Comparison of ENCODE assay signal across 17 mouse cellular contexts in the genomic region with DNA sequence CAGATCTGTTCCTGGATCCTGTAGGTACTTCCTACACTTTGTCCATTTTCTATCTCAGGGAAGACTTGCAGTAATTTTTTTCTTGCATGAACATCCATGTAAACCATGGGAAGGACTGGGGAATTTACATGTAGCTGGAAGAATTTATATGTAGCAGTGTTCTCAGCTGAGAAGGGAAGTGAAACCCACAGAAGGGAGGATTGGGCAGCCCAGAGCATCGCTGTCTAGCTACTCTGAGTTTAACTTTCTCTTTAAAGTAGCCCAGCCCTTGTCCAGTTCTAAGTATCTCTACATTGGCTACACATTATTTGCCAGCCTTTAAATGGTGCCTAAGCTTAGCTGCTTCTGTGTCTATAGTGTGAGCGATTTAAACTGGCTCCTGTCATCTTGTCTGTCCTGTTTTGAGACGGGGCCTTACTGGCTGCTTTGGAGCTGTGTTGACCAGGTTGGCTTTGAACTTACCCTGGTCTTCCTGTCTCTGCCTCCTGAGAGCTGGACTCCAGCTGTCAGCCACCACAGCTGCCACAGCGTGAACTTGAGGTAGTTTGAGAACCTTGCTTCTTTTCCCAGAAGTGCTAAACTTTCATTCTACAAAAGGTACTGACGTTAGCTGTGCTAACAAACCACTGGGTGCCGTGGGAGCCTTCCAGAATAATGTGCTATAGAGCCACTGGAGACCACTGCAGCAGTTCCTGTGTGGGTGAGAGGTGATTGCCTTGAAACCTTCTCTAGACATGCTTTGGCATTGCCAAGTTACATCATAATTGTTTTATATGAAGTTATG. TPM values are rescaled to one million over a fixed set of nuclear protein-coding genes. Genes with fewer than 3 reads are reported as not detected.
DNase-seq lines count a peak whose midpoint lies in the region; ATAC-seq lines count a peak whose summit lies in the region.
"Had no signal": no experiment of that assay in that cellular context is flagged by ENCODE, and none has a peak within 500 bp of the region (broad histone marks: within the 10 kb centered on the region; RNA-seq: fewer than 3 reads in every experiment).

No protein-coding gene starts in this region.

- 61% methylated on average over 6 of the region's 6 CpGs for WGBS in liver, embryonic 15.5 days (ENCODE audit: insufficient replicate concordance)
- 87% methylated on average over 6 of the region's 6 CpGs for WGBS in liver, embryonic 11.5 days
- 88% methylated on average over 6 of the region's 6 CpGs for WGBS in hindbrain, embryonic 10.5 days
- whole genome bisulfite sequencing in hindbrain, embryonic 13.5 days: 88% methylated on average over 6 of the region's 6 CpGs

- H3K9me3 ChIP-seq in liver, embryonic 15.5 days (replicated peaks): no peaks in the 10 kb centered on the region
- H3K9me3 ChIP-seq in liver, embryonic 11.5 days (ENCODE audit: control insufficient read depth, low read length): no peaks in the 10 kb centered on the region
- no peaks in the 10 kb centered on the region for H3K9me3 ChIP-seq in hindbrain, embryonic 10.5 days
- H3K9me3 ChIP-seq in hindbrain, embryonic 13.5 days: no peaks in the 10 kb centered on the region
- H3K9me3 ChIP-seq: embryonic facial prominence, embryonic 12.5 days; G1E; limb, embryonic 15.5 days had no signal

- H3K27ac ChIP-seq in liver, embryonic 15.5 days (replicated peaks): 0 out of 2 replicates have a peak overlapping the region, but pooled peaks have one; percentile 0
- H3K27ac ChIP-seq in liver, embryonic 11.5 days (ENCODE audit: low read depth, low read length): no peak overlapping the region
- H3K27ac ChIP-seq in brown adipose tissue, adult 24 weeks (replicated peaks; ENCODE audit: low read depth, low read length): 0 out of 2 replicates have a peak overlapping the region, but pooled peaks have one; percentile 25
- H3K27ac ChIP-seq in hindbrain, embryonic 10.5 days: no peak overlapping the region
- no peak overlapping the region for H3K27ac ChIP-seq in hindbrain, embryonic 13.5 days
- H3K27ac ChIP-seq: embryonic facial prominence, embryonic 12.5 days; limb, embryonic 15.5 days had no signal

- H3K4me2 ChIP-seq in liver, embryonic 15.5 days: no peak overlapping the region
- H3K4me2 ChIP-seq in liver, embryonic 11.5 days: no peak overlapping the region
- no peak overlapping the region for H3K4me2 ChIP-seq in hindbrain, embryonic 13.5 days
- H3K4me2 ChIP-seq: embryonic facial prominence, embryonic 12.5 days; limb, embryonic 15.5 days had no signal

- H3K4me3 ChIP-seq in liver, embryonic 15.5 days (replicated peaks): no peak overlapping the region
- H3K4me3 ChIP-seq in liver, embryonic 11.5 days (ENCODE audit: low read depth, low read length): no peak overlapping the region
- H3K4me3 ChIP-seq in brown adipose tissue, adult 24 weeks (ENCODE audit: insufficient read depth, low read depth, low read length): no peak overlapping the region
- H3K4me3 ChIP-seq in hindbrain, embryonic 10.5 days: no peak overlapping the region
- no peak overlapping the region for H3K4me3 ChIP-seq in hindbrain, embryonic 13.5 days
- H3K4me3 ChIP-seq: embryonic facial prominence, embryonic 12.5 days; limb, embryonic 15.5 days had no signal

- peaks cover 12% of the 10 kb centered on the region; the same call in 1 of the 2 replicates for H3K36me3 ChIP-seq in liver, embryonic 15.5 days (replicated peaks)
- H3K36me3 ChIP-seq in liver, embryonic 11.5 days (ENCODE audit: control insufficient read depth, insufficient read depth, low read length): 0 out of 2 replicates have a peak, but pooled peaks cover 3% of the 10 kb centered on the region
- peaks cover 38% of the 10 kb centered on the region for H3K36me3 ChIP-seq in hindbrain, embryonic 10.5 days
- H3K36me3 ChIP-seq in hindbrain, embryonic 13.5 days: peaks cover 42% of the 10 kb centered on the region

- H3K4me1 ChIP-seq in liver, embryonic 15.5 days (replicated peaks): peaks cover 5% of the 10 kb centered on the region; the same call in 1 of the 2 replicates
- H3K4me1 ChIP-seq in liver, embryonic 11.5 days (replicated peaks; ENCODE audit: control insufficient read depth, insufficient read depth, low read length): 0 out of 2 replicates have a peak, but pooled peaks cover 3% of the 10 kb centered on the region
- no peaks in the 10 kb centered on the region; the same call in 1 of the 2 replicates for H3K4me1 ChIP-seq in brown adipose tissue, adult 24 weeks (ENCODE audit: control insufficient read depth, insufficient read depth, insufficient read length, low read length)
- no peaks in the 10 kb centered on the region; the same call in 1 of the 2 replicates for H3K4me1 ChIP-seq in hindbrain, embryonic 10.5 days (replicated peaks)
- H3K4me1 ChIP-seq in hindbrain, embryonic 13.5 days (replicated peaks): peaks cover 9% of the 10 kb centered on the region; the same call in 1 of the 2 replicates

- DNase-seq in liver, embryonic 11.5 days (ENCODE audit: low spot score): no peak
- DNase-seq in B cell, adult 2 months: peak; percentile 71 to 76
- no peak for DNase-seq in embryo, embryonic 10 days (ENCODE audit: low spot score)
- no peak for DNase-seq in hindbrain, embryonic 10.5 days (ENCODE audit: low spot score)
- DNase-seq: adrenal gland, postnatal 10 days; cerebellum, postnatal 14 days; gastrocnemius, postnatal 14 days; heart, postnatal 14 days; kidney, postnatal 10 days had no signal

- ATAC-seq in liver, embryonic 15.5 days (ENCODE audit: insufficient read depth): no peak
- ATAC-seq in liver, embryonic 11.5 days (replicated peaks; ENCODE audit: low FRiP score): no peak
- peak; percentile 59 for ATAC-seq in monocyte, adult 5-6 weeks (replicated peaks; ENCODE audit: insufficient number of reproducible peaks, low FRiP score, low TSS enrichment, poor library complexity, severe bottlenecking)
- no peak for ATAC-seq in hindbrain, embryonic 13.5 days (ENCODE audit: low FRiP score)
- ATAC-seq: intestine, embryonic 16.5 days had no signal

- H3K9ac ChIP-seq in liver, embryonic 15.5 days: no peak overlapping the region
- H3K9ac ChIP-seq in liver, embryonic 11.5 days (ENCODE audit: low read depth, low read length): no peak overlapping the region
- H3K9ac ChIP-seq in hindbrain, embryonic 13.5 days: no peak overlapping the region
- H3K9ac ChIP-seq: embryonic facial prominence, embryonic 12.5 days; limb, embryonic 15.5 days had no signal

- H3K27me3 ChIP-seq in liver, embryonic 15.5 days: no peaks in the 10 kb centered on the region
- no peaks in the 10 kb centered on the region for H3K27me3 ChIP-seq in liver, embryonic 11.5 days (replicated peaks; ENCODE audit: control insufficient read depth, insufficient read depth, low read length)
- H3K27me3 ChIP-seq in hindbrain, embryonic 10.5 days (ENCODE audit: insufficient read depth, poor library complexity, severe bottlenecking): no peaks in the 10 kb centered on the region
- H3K27me3 ChIP-seq in hindbrain, embryonic 13.5 days: no peaks in the 10 kb centered on the region
- H3K27me3 ChIP-seq: embryonic facial prominence, embryonic 12.5 days; limb, embryonic 15.5 days had no signal

RNA-seq across cellular contexts. Expression of gene Gpr18, which starts 0.9 kb away (rescaled TPM):
- polyA plus RNA-seq in liver, embryonic 15.5 days (2015; fragmentation: Nextera tagmentation; extraction: Ambion mirVana): 0.13 TPM in 1 of 2 replicates, not detected in the other
- not detected in 2 replicates for polyA plus RNA-seq in liver, embryonic 11.5 days (2014; fragmentation: Nextera tagmentation; extraction: Ambion mirVana)
- polyA plus RNA-seq in brown adipose tissue, adult 24 weeks (2012; ENCODE audit: insufficient read depth, insufficient read length, missing spikeins): not detected in 2 replicates
- 31.4 to 45.9 TPM (median 34.6 TPM) in 3 replicates for total RNA-seq in monocyte, adult 5-6 weeks (2017)
- 0.20 and 0.21 TPM in 2 replicates for polyA plus RNA-seq in hindbrain, embryonic 10.5 days (2016; fragmentation: Nextera tagmentation; extraction: Ambion mirVana)
- polyA plus RNA-seq in hindbrain, embryonic 13.5 days (2015; fragmentation: Nextera tagmentation; extraction: Ambion mirVana): 0.21 and 0.36 TPM in 2 replicates
- total RNA-seq: gastrocnemius, postnatal 14 days had no signal
- polyA plus RNA-seq: G1E had no signal

RNA-seq across cellular contexts. Expression of gene Ubac2, which starts 38.1 kb away (rescaled TPM):
- polyA plus RNA-seq in liver, embryonic 15.5 days (2015; fragmentation: Nextera tagmentation; extraction: Ambion mirVana): 20.0 and 22.4 TPM in 2 replicates
- 43.8 and 44.6 TPM in 2 replicates for polyA plus RNA-seq in liver, embryonic 11.5 days (2014; fragmentation: Nextera tagmentation; extraction: Ambion mirVana)
- polyA plus RNA-seq in brown adipose tissue, adult 24 weeks (2012; ENCODE audit: insufficient read depth, insufficient read length, missing spikeins): 19.1 and 21.3 TPM in 2 replicates
- 25.2 to 53.9 TPM (median 36.5 TPM) in 3 replicates for total RNA-seq in monocyte, adult 5-6 weeks (2017)
- 69.4 and 70.9 TPM in 2 replicates for polyA plus RNA-seq in hindbrain, embryonic 10.5 days (2016; fragmentation: Nextera tagmentation; extraction: Ambion mirVana)
- polyA plus RNA-seq in hindbrain, embryonic 13.5 days (2015; fragmentation: Nextera tagmentation; extraction: Ambion mirVana): 49.3 and 56.9 TPM in 2 replicates

RNA-seq across cellular contexts. Expression of gene Gpr183, which starts 48.5 kb away (rescaled TPM):
- 1.3 and 1.5 TPM in 2 replicates for polyA plus RNA-seq in liver, embryonic 15.5 days (2015; fragmentation: Nextera tagmentation; extraction: Ambion mirVana)
- 3.2 and 3.9 TPM in 2 replicates for polyA plus RNA-seq in liver, embryonic 11.5 days (2014; fragmentation: Nextera tagmentation; extraction: Ambion mirVana)
- 1.3 TPM in 2 replicates for polyA plus RNA-seq in brown adipose tissue, adult 24 weeks (2012; ENCODE audit: insufficient read depth, insufficient read length, missing spikeins)
- total RNA-seq in monocyte, adult 5-6 weeks (2017): 14.6 to 34.3 TPM (median 25.6 TPM) in 3 replicates
- polyA plus RNA-seq in hindbrain, embryonic 10.5 days (2016; fragmentation: Nextera tagmentation; extraction: Ambion mirVana): 2.0 and 2.4 TPM in 2 replicates
- polyA plus RNA-seq in hindbrain, embryonic 13.5 days (2015; fragmentation: Nextera tagmentation; extraction: Ambion mirVana): 1.0 and 1.2 TPM in 2 replicates

Comparison
In these comparisons a context has a peak if more than half of its experiments do, and no peak if none do; other contexts are left out.
1. H3K27ac ChIP-seq: peak in liver, embryonic 15.5 days (single experiment) and brown adipose tissue, adult 24 weeks (single experiment); none in liver, embryonic 11.5 days (single experiment), hindbrain, embryonic 10.5 days (single experiment) and hindbrain, embryonic 13.5 days (single experiment).
2. DNase-seq: peak in B cell, adult 2 months (2 of 2); none in liver, embryonic 11.5 days (single experiment), embryo, embryonic 10 days (single experiment) and hindbrain, embryonic 10.5 days (single experiment).